Mouse (Mus musculus): Measurements from ENCODE around the gene St8sia2.

St8sia2 gene

GRCm38 (mm10) chr7:74013601-74014175, at the start of gene St8sia2:
Gene St8sia2 (minus strand): TSS chr7:74013690.
- in situ Hi-C loops (cut with MboI; ENCODE audit: unreplicated experiment in 2 of 2) = no loop called here

- in situ Hi-C loops (cut with MboI; ENCODE audit: unreplicated experiment in 2 of 2) = no loop called here
Measured at GRCm38 (mm10) chr7:74061076-74061475, 47.6 kb upstream of the St8sia2 start.

GRCm38 (mm10) chr7:74060306-74060946, 46.9 kb upstream of the St8sia2 start:
- in situ Hi-C loops (cut with MboI; ENCODE audit: unreplicated experiment in 2 of 2) = no loop called here

GRCm38 (mm10) chr7:74059684-74060083, 46.2 kb upstream of the St8sia2 start:
- in situ Hi-C loops (cut with MboI; ENCODE audit: unreplicated experiment in 2 of 2) = no loop called here

DNA sequence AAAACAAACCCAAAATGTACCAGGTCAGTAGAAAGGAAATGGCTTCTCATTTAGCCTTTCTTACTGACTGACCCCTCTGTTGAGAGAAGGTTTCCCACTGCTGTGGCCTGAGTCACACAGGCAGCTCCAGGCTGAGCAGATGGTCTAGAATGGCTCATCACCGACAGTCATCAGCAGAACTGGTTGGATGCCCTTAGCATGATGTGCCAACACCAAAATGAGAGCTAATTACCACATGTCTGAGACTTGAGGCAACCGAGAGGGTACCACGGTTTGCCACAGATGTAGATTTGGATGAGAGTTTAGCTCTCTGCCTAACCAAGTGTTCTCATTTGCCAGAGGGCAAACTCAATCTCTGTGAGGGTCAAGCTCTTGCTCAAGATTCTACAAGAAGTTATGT, 42.3 kb upstream of the St8sia2 start:
- in situ Hi-C loops (cut with MboI; ENCODE audit: unreplicated experiment in 2 of 2) = no loop called here

DNA sequence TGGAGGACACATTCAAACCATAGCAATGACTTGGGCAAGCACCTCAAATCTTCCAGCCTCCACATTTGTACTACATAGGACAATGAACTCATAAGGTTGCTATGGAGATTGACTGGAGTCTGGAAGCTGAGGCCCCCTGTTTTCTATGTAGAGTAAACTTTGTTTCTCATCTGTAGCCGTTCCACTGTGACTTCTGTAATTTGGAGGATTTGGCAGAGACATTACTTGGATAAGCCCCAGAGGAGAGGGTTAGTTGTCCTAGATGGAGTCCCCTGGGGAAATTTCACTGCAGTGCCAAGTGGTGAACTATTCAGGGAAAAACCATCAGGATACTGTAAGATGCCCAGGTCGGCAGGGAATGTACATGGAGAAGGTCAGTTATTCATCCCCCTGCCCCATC, 34.1 kb upstream of the St8sia2 start:
- in situ Hi-C loops (cut with MboI; ENCODE audit: unreplicated experiment in 2 of 2) = no loop called here

GRCm38 (mm10) chr7:74045166-74045957, 31.9 kb upstream of the St8sia2 start:
- in situ Hi-C loops (cut with MboI; ENCODE audit: unreplicated experiment in 2 of 2) = no loop called here

- in situ Hi-C loops (cut with MboI; ENCODE audit: unreplicated experiment in 2 of 2) = no loop called here
Measured at GRCm38 (mm10) chr7:74043562-74044138, 30.2 kb upstream of the St8sia2 start.

- in situ Hi-C loops (cut with MboI; ENCODE audit: unreplicated experiment in 2 of 2) = no loop called here
Measured at GRCm38 (mm10) chr7:74025007-74025406, 11.5 kb upstream of the St8sia2 start.

- in situ Hi-C loops (cut with MboI; ENCODE audit: unreplicated experiment in 2 of 2) = no loop called here
Measured at GRCm38 (mm10) chr7:74024171-74024570, 10.7 kb upstream of the St8sia2 start.

- in situ Hi-C loops (cut with MboI; ENCODE audit: unreplicated experiment in 2 of 2) = no loop called here
Measured at GRCm38 (mm10) chr7:74022571-74022970, 9.1 kb upstream of the St8sia2 start.

- in situ Hi-C loops (cut with MboI; ENCODE audit: unreplicated experiment in 2 of 2) = no loop called here
Measured at GRCm38 (mm10) chr7:74021771-74022170, 8.3 kb upstream of the St8sia2 start.

- in situ Hi-C loops (cut with MboI; ENCODE audit: unreplicated experiment in 2 of 2) = no loop called here
Measured at GRCm38 (mm10) chr7:74016613-74017012, 3.1 kb upstream of the St8sia2 start.

DNA sequence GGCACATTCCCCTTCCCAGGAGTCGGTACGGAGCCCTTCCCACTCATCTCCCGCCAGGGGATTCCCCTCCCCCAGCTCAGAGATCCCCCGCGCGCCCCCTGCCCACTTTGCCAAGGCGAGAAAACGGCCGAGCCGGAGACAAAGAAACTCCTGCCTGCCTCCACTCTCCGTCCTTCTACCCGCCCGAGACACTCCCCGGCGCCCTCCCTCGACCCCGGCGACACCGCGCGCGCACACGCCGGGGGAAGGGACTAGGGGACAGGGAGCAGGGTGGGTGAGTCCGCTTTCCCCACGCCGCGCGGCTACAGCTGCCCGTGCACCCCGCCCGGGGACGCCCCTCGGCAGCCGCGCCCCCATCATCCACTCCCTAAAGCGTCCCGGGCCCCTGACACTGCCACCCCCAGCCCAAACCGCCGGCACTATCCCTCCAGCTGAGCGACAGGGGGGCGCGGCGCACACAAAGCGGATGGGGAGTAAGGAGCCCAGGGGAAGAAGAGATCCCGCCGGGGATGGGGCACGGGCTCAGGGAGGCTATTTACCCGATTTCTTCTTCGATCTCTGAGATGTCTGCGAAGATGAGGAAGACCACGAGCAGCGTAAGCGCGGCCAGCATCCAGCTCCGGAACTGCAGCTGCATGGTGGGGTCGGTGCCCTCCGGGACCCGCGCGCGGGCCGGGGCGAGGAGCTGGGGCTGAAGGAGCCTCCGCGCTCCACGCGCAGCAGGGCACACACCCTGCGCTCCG, 461 bp downstream of the St8sia2 start:
- in situ Hi-C loops (cut with MboI; ENCODE audit: unreplicated experiment in 2 of 2) = no loop called here

GRCm38 (mm10) chr7:74011976-74012857, 1.3 kb downstream of the St8sia2 start:
- in situ Hi-C loops (cut with MboI; ENCODE audit: unreplicated experiment in 2 of 2) = no loop called here

DNA sequence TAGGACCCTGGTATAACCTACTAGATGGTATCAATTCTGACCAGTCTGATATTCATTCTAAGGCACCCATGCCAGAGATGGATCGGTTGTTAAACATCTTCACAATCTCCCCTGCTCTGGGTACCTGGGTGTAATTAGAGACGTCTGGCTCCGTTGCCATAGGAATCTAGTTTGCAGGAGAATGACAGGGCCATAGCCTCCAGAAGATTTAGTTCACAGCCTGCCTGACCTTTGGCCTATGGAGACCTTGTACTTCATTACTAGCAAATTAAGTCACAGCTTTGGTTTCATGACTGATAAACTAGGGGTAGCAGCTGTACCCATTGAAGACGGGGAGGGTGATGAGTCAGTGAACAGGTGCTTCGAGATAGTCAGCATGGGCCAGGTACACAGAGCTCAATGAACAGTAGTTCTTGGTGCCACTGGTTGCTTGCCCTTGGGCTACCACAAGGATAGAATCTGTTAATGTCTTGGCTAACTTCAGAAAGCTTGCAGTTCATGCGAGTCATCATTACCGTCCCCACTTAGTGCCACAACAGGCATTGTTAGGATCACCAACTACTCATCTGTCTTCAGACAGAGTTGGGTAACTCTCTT, 4.4 kb downstream of the St8sia2 start:
- in situ Hi-C loops (cut with MboI; ENCODE audit: unreplicated experiment in 2 of 2) = no loop called here

DNA sequence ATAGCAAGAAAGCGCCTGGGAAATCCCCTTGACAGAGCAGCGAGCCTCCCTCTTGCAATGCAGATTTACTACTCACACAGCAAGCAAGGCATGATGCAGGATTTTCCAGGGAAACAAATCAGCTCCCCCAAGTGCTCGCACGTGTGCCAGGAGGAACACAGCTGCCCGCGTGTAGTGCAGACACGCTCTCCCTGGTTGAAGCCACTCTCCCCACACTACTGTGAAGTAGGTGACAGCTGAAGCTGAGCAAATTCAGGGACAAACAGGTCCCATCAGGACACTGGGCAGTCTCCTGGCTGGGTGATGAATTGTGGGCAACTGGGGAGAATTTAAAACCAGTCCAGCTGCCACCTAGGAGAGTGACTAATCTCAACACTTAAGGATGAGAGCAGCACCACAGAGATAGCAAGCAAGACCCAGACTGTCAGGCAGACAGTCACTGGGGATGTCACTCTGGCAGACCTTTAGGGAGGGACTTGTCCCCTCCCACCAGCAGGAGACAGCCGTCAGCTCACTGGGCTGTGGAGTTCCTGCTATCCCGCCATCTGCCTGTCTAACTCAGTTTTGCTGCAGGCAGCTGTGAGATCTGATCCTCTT, 6.6 kb downstream of the St8sia2 start:
- in situ Hi-C loops (cut with MboI; ENCODE audit: unreplicated experiment in 2 of 2) = no loop called here

- in situ Hi-C loops (cut with MboI; ENCODE audit: unreplicated experiment in 2 of 2) = no loop called here
Measured at GRCm38 (mm10) chr7:74006364-74006763, 7.1 kb downstream of the St8sia2 start.
